Mouse (Mus musculus): ENCODE results near the gene Ripor2. TPM values are rescaled to one million over a fixed set of nuclear protein-coding genes. Genes with fewer than 3 reads are reported as not detected.
"Not testable (repeated sequence)": the region's sequence is repeated elsewhere in the genome, so short reads cannot be mapped to it uniquely, and the experiment has no call there.

Gene Ripor2
- polyA plus RNA-seq, 1 experiment from 2014 or later: 6.3 TPM

GRCm38 (mm10) chr13:24756756-24757155 lies 174.8 kb downstream of the Ripor2 start:
- H3K4me1 ChIP-seq: peaks cover 8% of the 10 kb centered on the region
- H3K4me2 ChIP-seq (replicated peaks): no peak overlapping the region
- 94% methylated on average over 3 of the region's 3 CpGs for WGBS
- H3K4me3 ChIP-seq (replicated peaks): no peak overlapping the region
- H3K27me3 ChIP-seq: no peaks in the 10 kb centered on the region
- H3K9me3 ChIP-seq (replicated peaks): no peaks in the 10 kb centered on the region
- H3K9ac ChIP-seq: no peak overlapping the region
- H3K27ac ChIP-seq (replicated peaks): no peak overlapping the region
- peaks cover 30% of the 10 kb centered on the region for H3K36me3 ChIP-seq
- ATAC-seq (ENCODE audit: insufficient number of reproducible peaks, low FRiP score, low TSS enrichment, low read depth): no peak

DNA sequence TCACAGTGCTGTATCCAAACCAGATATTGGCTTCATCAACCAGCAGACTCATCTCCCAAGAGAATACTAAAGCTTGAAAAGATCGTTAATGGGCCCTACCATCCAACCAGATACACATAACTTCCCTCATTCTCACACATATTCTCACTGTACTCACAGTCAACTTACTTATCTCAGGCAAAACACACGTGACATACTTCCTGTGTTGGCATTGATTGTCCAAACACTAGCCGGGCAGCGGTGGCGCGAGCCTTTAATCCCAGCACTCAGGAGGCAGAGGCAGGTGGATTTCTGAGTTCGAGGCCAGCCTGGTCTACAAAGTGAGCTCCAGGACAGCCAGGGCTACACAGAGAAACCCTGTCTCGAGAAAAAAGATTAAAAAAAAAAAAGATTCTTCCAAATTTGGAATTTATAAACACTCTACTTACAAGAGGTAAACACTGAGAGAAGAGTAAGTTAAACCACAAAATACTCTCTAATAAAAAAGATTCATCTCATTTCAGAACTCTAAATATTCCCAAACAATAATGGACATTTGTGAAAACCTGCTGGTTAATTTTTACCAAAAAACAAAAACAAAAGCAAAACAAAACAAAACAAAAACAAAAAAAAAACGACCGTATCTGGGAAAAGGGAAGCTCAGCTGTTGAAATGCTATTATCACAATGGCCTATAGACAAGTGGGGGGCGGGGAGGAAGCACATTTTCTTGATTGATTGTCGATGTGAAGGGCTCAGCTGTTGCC lies 176.0 kb downstream of the Ripor2 start:
- Histone ChIP-seq H3K27ac (replicated peaks) (no peak overlapping the region), H3K9ac (no peak overlapping the region), H3K27me3 (no peaks in the 10 kb centered on the region), H3K9me3 (replicated peaks) (no peaks in the 10 kb centered on the region), H3K4me3 (replicated peaks) (no peak overlapping the region), H3K4me2 (replicated peaks) (no peak overlapping the region), H3K36me3 (peaks cover 23% of the 10 kb centered on the region), H3K4me1 (peaks cover 8% of the 10 kb centered on the region)
- WGBS: 89% methylated on average over 12 of the region's 12 CpGs
- no peak for ATAC-seq (ENCODE audit: insufficient number of reproducible peaks, low FRiP score, low TSS enrichment, low read depth)

GRCm38 (mm10) chr13:24759451-24759850 lies 177.5 kb downstream of the Ripor2 start:
- Histone ChIP-seq H3K4me1 (peaks cover 8% of the 10 kb centered on the region), H3K9me3 (replicated peaks) (no peaks in the 10 kb centered on the region), H3K27me3 (no peaks in the 10 kb centered on the region), H3K36me3 (peaks cover 17% of the 10 kb centered on the region), H3K4me2 (replicated peaks) (no peak overlapping the region), H3K4me3 (replicated peaks) (no peak overlapping the region), H3K9ac (no peak overlapping the region), H3K27ac (replicated peaks) (no peak overlapping the region)
- no peak for ATAC-seq (ENCODE audit: insufficient number of reproducible peaks, low FRiP score, low TSS enrichment, low read depth)
- WGBS: 94% methylated on average over 10 of the region's 10 CpGs

- H3K36me3 ChIP-seq: peaks cover 10% of the 10 kb centered on the region
Observed at GRCm38 (mm10) chr13:24760351-24760870, 178.4 kb downstream of the Ripor2 start.

GRCm38 (mm10) chr13:24761083-24761402 lies 179.1 kb downstream of the Ripor2 start:
- peaks cover 8% of the 10 kb centered on the region for H3K4me1 ChIP-seq
- 5% methylated on average over 10 of the region's 10 CpGs for WGBS
- ATAC-seq (ENCODE audit: insufficient number of reproducible peaks, low FRiP score, low TSS enrichment, low read depth): no peak; the same call in 1 of the 2 replicates

More at GRCm38 (mm10) chr13:24760351-24760870, 178.4 kb downstream of the Ripor2 start:
- Histone ChIP-seq H3K9me3 (replicated peaks) (no peaks in the 10 kb centered on the region), H3K9ac (no peak overlapping the region), H3K4me2 (replicated peaks) (peak overlapping the region; percentile 61), H3K27ac (replicated peaks) (no peak overlapping the region), H3K27me3 (no peaks in the 10 kb centered on the region), H3K4me1 (peaks cover 8% of the 10 kb centered on the region), H3K4me3 (replicated peaks) (peak overlapping the region; percentile 63)
- no peak for ATAC-seq (ENCODE audit: insufficient number of reproducible peaks, low FRiP score, low TSS enrichment, low read depth)
- WGBS: 53% methylated on average over 5 of the region's 5 CpGs

GRCm38 (mm10) chr13:24761403-24762227 lies 179.6 kb downstream of the Ripor2 start, which contains the start of gene Gmnn:
Gene Gmnn, minus strand, starts transcription at chr13:24761923.
- ATAC-seq (ENCODE audit: insufficient number of reproducible peaks, low FRiP score, low TSS enrichment, low read depth): peak; percentile 99
- under 1% methylated on average over 79 of the region's 79 CpGs for WGBS
- no peaks in the 10 kb centered on the region for H3K9me3 ChIP-seq (replicated peaks)
- peak within 1 kb of the TSS; percentile 61 for H3K4me2 ChIP-seq (replicated peaks)
- peaks cover 8% of the 10 kb centered on the region for H3K4me1 ChIP-seq
- H3K36me3 ChIP-seq: no peaks in the 10 kb centered on the region; the same call in 1 of the 2 replicates
- peak within 1 kb of the TSS; percentile 86 for H3K27ac ChIP-seq (replicated peaks)
- H3K27me3 ChIP-seq: no peaks in the 10 kb centered on the region
- peak within 1 kb of the TSS; percentile 63 for H3K4me3 ChIP-seq (replicated peaks)
- H3K9ac ChIP-seq: peak within 1 kb of the TSS; percentile 50

More at GRCm38 (mm10) chr13:24761083-24761402, 179.1 kb downstream of the Ripor2 start:
- peaks cover 4% of the 10 kb centered on the region; the same call in 1 of the 2 replicates for H3K36me3 ChIP-seq
- peak overlapping the region; percentile 61 for H3K4me2 ChIP-seq (replicated peaks)
- no peaks in the 10 kb centered on the region for H3K9me3 ChIP-seq (replicated peaks)
- H3K27ac ChIP-seq (replicated peaks): peak overlapping the region; percentile 86
- peak overlapping the region; percentile 50 for H3K9ac ChIP-seq
- H3K4me3 ChIP-seq (replicated peaks): peak overlapping the region; percentile 63
- H3K27me3 ChIP-seq: no peaks in the 10 kb centered on the region

DNA sequence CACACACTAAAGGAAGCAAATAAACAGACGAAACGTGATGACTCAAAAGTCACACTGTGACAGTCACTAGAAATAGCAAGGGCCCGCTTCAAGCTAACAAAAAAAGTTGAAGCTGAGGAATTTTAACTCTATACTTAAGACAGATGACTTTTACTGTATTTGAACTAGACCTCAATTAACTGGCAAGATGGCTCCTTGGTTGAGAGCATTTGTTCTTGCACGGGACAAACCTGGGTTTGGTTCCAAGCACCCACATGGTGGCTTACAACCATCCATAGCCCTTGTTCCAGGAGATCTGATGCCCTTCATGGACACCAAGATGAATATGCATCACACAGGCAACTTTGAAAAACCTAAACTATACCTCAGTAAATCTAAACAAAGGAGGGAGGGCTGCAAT lies 180.3 kb downstream of the Ripor2 start:
- Histone ChIP-seq H3K36me3 (no peaks in the 10 kb centered on the region), H3K9me3 (replicated peaks) (no peaks in the 10 kb centered on the region), H3K4me1 (peaks cover 8% of the 10 kb centered on the region), H3K4me3 (replicated peaks) (peak overlapping the region; percentile 63), H3K9ac (no peak overlapping the region), H3K4me2 (replicated peaks) (peak overlapping the region; percentile 61), H3K27ac (replicated peaks) (no peak overlapping the region), H3K27me3 (no peaks in the 10 kb centered on the region)
- ATAC-seq (ENCODE audit: insufficient number of reproducible peaks, low FRiP score, low TSS enrichment, low read depth): no peak
- 28% methylated on average over 4 of the region's 4 CpGs for WGBS

- not testable (repeated sequence) for H3K27ac ChIP-seq (replicated peaks); ATAC-seq (ENCODE audit: insufficient number of reproducible peaks, low FRiP score, low TSS enrichment, low read depth); H3K36me3 ChIP-seq; H3K4me2 ChIP-seq (replicated peaks); H3K4me3 ChIP-seq (replicated peaks); H3K27me3 ChIP-seq; H3K4me1 ChIP-seq; H3K9me3 ChIP-seq (replicated peaks); H3K9ac ChIP-seq
- WGBS: 59% methylated on average over 4 of the region's 4 CpGs
Observed at GRCm38 (mm10) chr13:24767809-24768208, 185.8 kb downstream of the Ripor2 start.

- H3K4me2 ChIP-seq (replicated peaks); H3K4me1 ChIP-seq; H3K9ac ChIP-seq; ATAC-seq (ENCODE audit: insufficient number of reproducible peaks, low FRiP score, low TSS enrichment, low read depth); H3K36me3 ChIP-seq; H3K27ac ChIP-seq (replicated peaks); H3K4me3 ChIP-seq (replicated peaks); H3K27me3 ChIP-seq; H3K9me3 ChIP-seq (replicated peaks): not testable (repeated sequence)
- WGBS: 88% methylated on average over 9 of the region's 10 CpGs
Observed at GRCm38 (mm10) chr13:24771482-24771881, 189.5 kb downstream of the Ripor2 start.

- Histone ChIP-seq H3K4me1 (no peaks in the 10 kb centered on the region), H3K9ac (no peak overlapping the region), H3K4me3 (replicated peaks) (no peak overlapping the region), H3K27me3 (no peaks in the 10 kb centered on the region), H3K9me3 (replicated peaks) (no peaks in the 10 kb centered on the region), H3K4me2 (replicated peaks) (no peak overlapping the region), H3K27ac (replicated peaks) (no peak overlapping the region), H3K36me3 (no peaks in the 10 kb centered on the region)
- ATAC-seq (ENCODE audit: insufficient number of reproducible peaks, low FRiP score, low TSS enrichment, low read depth): no peak
- WGBS: 54% methylated on average over 7 of the region's 7 CpGs
Observed at GRCm38 (mm10) chr13:24776146-24776844, 194.3 kb downstream of the Ripor2 start.

- Histone ChIP-seq H3K27ac (replicated peaks) (no peak overlapping the region), H3K27me3 (no peaks in the 10 kb centered on the region), H3K9ac (no peak overlapping the region), H3K4me3 (replicated peaks) (no peak overlapping the region), H3K4me1 (no peaks in the 10 kb centered on the region), H3K36me3 (no peaks in the 10 kb centered on the region), H3K9me3 (replicated peaks) (no peaks in the 10 kb centered on the region), H3K4me2 (replicated peaks) (no peak overlapping the region)
- WGBS: 79% methylated on average over 2 of the region's 2 CpGs
- no peak for ATAC-seq (ENCODE audit: insufficient number of reproducible peaks, low FRiP score, low TSS enrichment, low read depth)
Observed at GRCm38 (mm10) chr13:24778026-24778425, 196.0 kb downstream of the Ripor2 start.

Data from embryonic facial prominence, embryonic 15.5 days (tissue).